ENCODE assay signal across 8 mouse cellular contexts in the genomic region with DNA sequence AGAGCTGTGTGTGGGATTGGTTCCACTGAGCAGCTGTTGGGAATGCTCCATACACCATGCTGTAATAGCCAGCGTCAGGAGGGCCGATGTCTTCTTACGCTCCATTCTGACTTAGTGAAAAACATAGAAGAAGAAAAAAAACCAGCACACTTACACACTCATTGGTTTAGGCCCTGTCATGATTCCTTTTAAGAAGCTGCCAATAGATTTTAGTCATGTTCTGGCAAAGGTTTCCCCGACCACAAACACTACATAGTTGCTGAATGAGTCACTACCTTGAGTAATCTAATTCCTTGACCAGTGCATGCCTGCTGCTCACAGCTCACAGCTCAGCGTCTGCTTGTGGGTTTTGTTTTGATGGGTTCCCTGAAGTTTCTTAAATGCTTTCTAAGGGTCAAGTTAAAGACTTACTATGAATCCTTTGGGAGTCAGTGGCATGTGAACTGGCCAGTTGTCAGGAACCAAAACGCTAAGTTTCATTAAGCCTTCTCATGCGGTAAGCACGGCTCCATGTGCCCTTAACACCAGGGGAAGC. TPM values are rescaled to one million over a fixed set of nuclear protein-coding genes. Genes with fewer than 3 reads are reported as not detected.
DNase-seq lines count a peak whose midpoint lies in the region; ATAC-seq lines count a peak whose summit lies in the region.

No protein-coding gene starts in this region.

- H3K27me3 ChIP-seq in midbrain, embryonic 11.5 days (ENCODE audit: control insufficient read depth, insufficient read depth, low read length), result no peaks in the 10 kb centered on the region
- H3K27me3 ChIP-seq in midbrain, embryonic 13.5 days, result no peaks in the 10 kb centered on the region
- no peaks in the 10 kb centered on the region for H3K27me3 ChIP-seq in embryonic facial prominence, embryonic 12.5 days
- H3K27me3 ChIP-seq in heart, embryonic 12.5 days (replicated peaks), result no peaks in the 10 kb centered on the region

- WGBS in midbrain, embryonic 11.5 days, result 59% methylated on average over 8 of the region's 8 CpGs
- 58% methylated on average over 8 of the region's 8 CpGs for WGBS in midbrain, embryonic 13.5 days
- WGBS in embryonic facial prominence, embryonic 12.5 days, result 28% methylated on average over 8 of the region's 8 CpGs
- 33% methylated on average over 8 of the region's 8 CpGs for WGBS in heart, embryonic 12.5 days

- no peaks in the 10 kb centered on the region for H3K36me3 ChIP-seq in midbrain, embryonic 11.5 days (ENCODE audit: control insufficient read depth, insufficient read depth, low read length)
- no peaks in the 10 kb centered on the region for H3K36me3 ChIP-seq in midbrain, embryonic 13.5 days
- H3K36me3 ChIP-seq in embryonic facial prominence, embryonic 12.5 days, result no peaks in the 10 kb centered on the region
- no peaks in the 10 kb centered on the region for H3K36me3 ChIP-seq in heart, embryonic 12.5 days

- H3K27ac ChIP-seq in midbrain, embryonic 11.5 days (ENCODE audit: low read depth, low read length), result no peak overlapping the region
- H3K27ac ChIP-seq in midbrain, embryonic 13.5 days, result no peak overlapping the region
- H3K27ac ChIP-seq in embryonic facial prominence, embryonic 12.5 days, result peak overlapping the region; percentile 79
- peak overlapping the region; percentile 61 for H3K27ac ChIP-seq in heart, embryonic 12.5 days (ENCODE audit: poor library complexity, severe bottlenecking)

- peaks cover 9% of the 10 kb centered on the region for H3K4me1 ChIP-seq in midbrain, embryonic 11.5 days (ENCODE audit: control insufficient read depth, insufficient read depth, low read length)
- peaks cover 12% of the 10 kb centered on the region for H3K4me1 ChIP-seq in midbrain, embryonic 13.5 days (replicated peaks)
- H3K4me1 ChIP-seq in embryonic facial prominence, embryonic 12.5 days, result peaks cover 48% of the 10 kb centered on the region
- H3K4me1 ChIP-seq in heart, embryonic 12.5 days (replicated peaks), result peaks cover 32% of the 10 kb centered on the region

- ATAC-seq in midbrain, embryonic 11.5 days (ENCODE audit: low FRiP score), result no peak
- no peak for ATAC-seq in midbrain, embryonic 13.5 days
- ATAC-seq in embryonic facial prominence, embryonic 12.5 days (ENCODE audit: insufficient number of reproducible peaks, insufficient read depth, low FRiP score, low TSS enrichment), result peak; percentile 81
- ATAC-seq in heart, embryonic 12.5 days (ENCODE audit: insufficient number of reproducible peaks, low FRiP score), result peak; percentile 72; the same call in 1 of the 2 replicates

- no peak overlapping the region for H3K4me3 ChIP-seq in midbrain, embryonic 11.5 days (ENCODE audit: low read depth, low read length)
- H3K4me3 ChIP-seq in midbrain, embryonic 13.5 days (replicated peaks), result no peak overlapping the region
- no peak overlapping the region for H3K4me3 ChIP-seq in embryonic facial prominence, embryonic 12.5 days
- no peak overlapping the region for H3K4me3 ChIP-seq in heart, embryonic 12.5 days

- H3K9ac ChIP-seq in midbrain, embryonic 11.5 days (ENCODE audit: low read length), result no peak overlapping the region
- no peak overlapping the region for H3K9ac ChIP-seq in midbrain, embryonic 13.5 days (replicated peaks)
- no peak overlapping the region for H3K9ac ChIP-seq in embryonic facial prominence, embryonic 12.5 days
- H3K9ac ChIP-seq in heart, embryonic 12.5 days, result no peak overlapping the region

- H3K9me3 ChIP-seq in midbrain, embryonic 11.5 days (ENCODE audit: control insufficient read depth, low read length), result no peaks in the 10 kb centered on the region
- no peaks in the 10 kb centered on the region for H3K9me3 ChIP-seq in midbrain, embryonic 13.5 days
- H3K9me3 ChIP-seq in embryonic facial prominence, embryonic 12.5 days, result no peaks in the 10 kb centered on the region
- H3K9me3 ChIP-seq in heart, embryonic 12.5 days (replicated peaks), result no peaks in the 10 kb centered on the region

- H3K4me2 ChIP-seq in midbrain, embryonic 11.5 days, result no peak overlapping the region
- no peak overlapping the region for H3K4me2 ChIP-seq in midbrain, embryonic 13.5 days (replicated peaks)
- H3K4me2 ChIP-seq in embryonic facial prominence, embryonic 12.5 days (replicated peaks), result peak overlapping the region; percentile 12; the same call in 1 of the 2 replicates
- peak overlapping the region; percentile 11 for H3K4me2 ChIP-seq in heart, embryonic 12.5 days

- DNase-seq in midbrain, embryonic 11.5 days (ENCODE audit: low spot score, missing footprints), result peak; percentile 86
- DNase-seq in kidney, postnatal 36 days, result peak; percentile 48 to 72
- peak; percentile 7 for DNase-seq in ovary, postnatal 14 days (ENCODE audit: low spot score)
- DNase-seq in layer of hippocampus, postnatal 25 days (ENCODE audit: extremely low spot score in 1 of 2, low spot score in 1 of 2), result no peak
- no peak for DNase-seq in thymus, postnatal 4 days

RNA-seq across cellular contexts. Expression of gene Bach2, which starts 58.8 kb away (rescaled TPM):
- polyA plus RNA-seq in midbrain, embryonic 11.5 days (2014; fragmentation: Nextera tagmentation; extraction: Ambion mirVana), result 11.2 and 13.2 TPM in 2 replicates
- 21.3 and 22.7 TPM in 2 replicates for polyA plus RNA-seq in midbrain, embryonic 13.5 days (2015; fragmentation: Nextera tagmentation; extraction: Ambion mirVana)
- polyA plus RNA-seq in embryonic facial prominence, embryonic 12.5 days (2016; fragmentation: Nextera tagmentation; extraction: Ambion mirVana), result 13.0 and 13.5 TPM in 2 replicates
- 7.0 and 8.6 TPM in 2 replicates for polyA plus RNA-seq in heart, embryonic 12.5 days (2016; fragmentation: Nextera tagmentation; extraction: Ambion mirVana)
- 10 to 100 TPM in 1 of 2 experiments, 1 to 10 TPM in 1; 9.8 to 17.5 TPM for total RNA-seq in layer of hippocampus, postnatal 25 days (2021)

Comparison
In these comparisons a context has a peak if more than half of its experiments do, and no peak if none do; other contexts are left out.
1. ATAC-seq: peak in embryonic facial prominence, embryonic 12.5 days (single experiment) and heart, embryonic 12.5 days (single experiment); none in midbrain, embryonic 11.5 days (single experiment) and midbrain, embryonic 13.5 days (single experiment).
2. DNase-seq: peak in midbrain, embryonic 11.5 days (single experiment), kidney, postnatal 36 days (2 of 2) and ovary, postnatal 14 days (single experiment); none in layer of hippocampus, postnatal 25 days (0 of 2) and thymus, postnatal 4 days (single experiment).
3. H3K27ac ChIP-seq: peak in embryonic facial prominence, embryonic 12.5 days (single experiment) and heart, embryonic 12.5 days (single experiment); none in midbrain, embryonic 11.5 days (single experiment) and midbrain, embryonic 13.5 days (single experiment).
4. H3K4me2 ChIP-seq: peak in embryonic facial prominence, embryonic 12.5 days (single experiment) and heart, embryonic 12.5 days (single experiment); none in midbrain, embryonic 11.5 days (single experiment) and midbrain, embryonic 13.5 days (single experiment).